Mouse (Mus musculus): ENCODE results near the gene Tead2. TPM values are rescaled to one million over a fixed set of nuclear protein-coding genes. Genes with fewer than 3 reads are reported as not detected.
"Not testable (repeated sequence)": the region's sequence is repeated elsewhere in the genome, so short reads cannot be mapped to it uniquely, and the experiment has no call there.

The Tead2 gene
- 184 and 312 TPM in 2 replicates for polyA plus RNA-seq (2012; rRNA removed)

DNA sequence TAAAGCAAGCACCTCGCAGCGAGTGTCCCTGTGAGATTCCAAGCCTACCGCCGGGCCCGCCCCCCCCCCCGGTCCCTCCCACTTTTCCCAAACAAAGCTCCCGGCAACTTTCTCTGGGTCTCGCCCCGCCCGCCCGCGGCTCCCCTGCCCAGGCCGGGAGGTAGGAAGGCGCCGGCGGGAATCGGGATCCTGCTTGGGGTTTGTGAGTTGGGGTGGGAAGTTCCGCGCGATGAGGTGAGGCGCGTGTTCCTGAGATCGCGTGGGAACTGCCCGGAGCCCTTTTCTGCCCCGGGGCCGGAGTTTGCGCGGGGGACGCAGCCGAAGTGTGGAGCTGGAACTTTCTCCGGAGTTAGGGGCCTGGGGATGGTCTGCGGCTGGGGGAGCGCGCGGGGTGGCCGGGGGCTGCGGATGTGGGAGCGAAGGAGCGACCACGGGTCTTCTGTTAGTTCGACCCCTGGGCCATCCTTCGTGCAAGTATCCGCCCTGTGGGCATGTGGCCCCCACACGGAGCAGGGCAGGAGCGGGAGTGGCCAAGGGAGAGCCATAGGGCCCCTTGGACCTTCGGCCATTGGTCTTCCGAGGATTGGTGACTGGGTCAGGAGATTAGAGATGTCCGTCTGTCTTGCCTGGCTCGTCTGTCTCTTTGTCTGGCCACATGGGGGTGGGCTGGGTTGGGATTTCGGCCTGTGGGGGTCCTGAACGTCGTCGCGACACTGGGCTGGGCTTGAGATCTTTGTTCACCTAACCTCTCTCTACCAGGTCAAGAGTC is at the start of gene Tead2:
TSS of gene Tead2 (plus strand) at position 81 of the 769 bp plus-strand sequence.
- TF ChIP-seq CTCF (IDR thresholded peaks at IDR 0.05; ENCODE audit: borderline replicate concordance, extremely low read depth, insufficient read depth, insufficient read length) (no peak), POLR2A (IDR thresholded peaks at IDR 0.05; ENCODE audit: borderline replicate concordance, extremely low read depth, insufficient read depth, insufficient read length, poor library complexity, severe bottlenecking) (peak; percentile 60; the same call in 1 of the 2 replicates)
- DNase-seq (ENCODE audit: low read depth), result peak; percentile 71

DNA sequence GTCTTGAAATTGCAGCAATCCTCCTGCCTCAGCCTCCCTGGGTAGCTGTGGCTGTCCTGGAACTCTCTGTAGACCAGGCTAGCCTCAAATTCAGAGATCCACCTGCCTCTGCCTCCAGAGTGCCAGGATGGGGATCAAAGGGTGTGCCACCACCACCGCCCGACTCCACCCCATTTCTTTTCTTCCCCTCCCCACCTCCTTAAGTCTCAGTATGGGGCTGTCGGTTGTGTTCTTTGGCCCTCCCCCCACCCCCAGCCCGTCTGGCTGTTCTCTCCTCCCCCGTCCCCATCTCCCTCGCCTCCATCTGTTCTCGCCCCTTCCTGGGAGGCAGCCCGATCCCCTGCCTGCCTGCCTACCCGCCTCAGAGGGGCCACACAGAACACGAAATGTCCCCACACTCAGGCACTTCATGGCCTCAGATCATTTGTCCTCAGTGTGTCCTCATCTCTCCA is 48.6 kb upstream of the Tead2 start:
- no peak for TF ChIP-seq POLR2A (IDR thresholded peaks at IDR 0.05; ENCODE audit: borderline replicate concordance, extremely low read depth, insufficient read depth, insufficient read length, poor library complexity, severe bottlenecking)
- no peak for TF ChIP-seq CTCF (IDR thresholded peaks at IDR 0.05; ENCODE audit: borderline replicate concordance, extremely low read depth, insufficient read depth, insufficient read length)
- peak; percentile 57 for DNase-seq (ENCODE audit: low read depth)

DNA sequence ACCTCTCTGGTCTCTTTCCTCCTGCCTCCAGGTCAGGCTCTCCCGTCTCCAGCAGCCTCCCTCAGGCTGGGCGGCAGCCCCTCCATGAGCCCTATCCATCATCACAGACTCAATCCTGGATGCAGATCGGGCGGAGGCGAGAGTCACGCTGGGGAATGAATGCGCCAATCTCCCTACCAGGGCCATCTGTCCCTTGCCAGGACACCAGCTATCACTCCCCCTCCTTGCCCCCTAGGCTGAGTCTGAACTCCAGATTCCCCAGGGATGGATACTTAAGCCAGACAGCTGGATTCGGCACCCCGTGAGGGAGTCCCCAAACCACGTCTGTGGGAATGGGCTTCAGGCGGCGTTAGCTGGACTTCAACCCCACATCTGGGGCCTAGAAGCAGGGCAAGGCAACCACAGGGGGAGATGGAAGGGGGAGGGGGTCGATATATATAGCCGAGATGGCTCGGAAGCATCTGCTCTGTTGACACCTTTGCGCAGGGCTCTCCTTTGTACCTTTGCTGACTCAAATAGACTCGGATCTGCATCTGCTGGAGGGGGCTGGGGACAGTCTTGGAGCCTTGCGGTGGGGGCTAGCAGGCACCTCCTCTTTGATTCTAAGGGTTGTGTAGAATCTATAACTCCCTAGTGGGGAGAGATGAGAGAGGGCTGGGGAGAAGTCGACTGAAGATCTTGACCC is 47.6 kb upstream of the Tead2 start:
- TF ChIP-seq POLR2A (IDR thresholded peaks at IDR 0.05; ENCODE audit: borderline replicate concordance, extremely low read depth, insufficient read depth, insufficient read length, poor library complexity, severe bottlenecking) (no peak), CTCF (IDR thresholded peaks at IDR 0.05; ENCODE audit: borderline replicate concordance, extremely low read depth, insufficient read depth, insufficient read length) (no peak)
- DNase-seq (ENCODE audit: low read depth), result peak; percentile 57

DNA sequence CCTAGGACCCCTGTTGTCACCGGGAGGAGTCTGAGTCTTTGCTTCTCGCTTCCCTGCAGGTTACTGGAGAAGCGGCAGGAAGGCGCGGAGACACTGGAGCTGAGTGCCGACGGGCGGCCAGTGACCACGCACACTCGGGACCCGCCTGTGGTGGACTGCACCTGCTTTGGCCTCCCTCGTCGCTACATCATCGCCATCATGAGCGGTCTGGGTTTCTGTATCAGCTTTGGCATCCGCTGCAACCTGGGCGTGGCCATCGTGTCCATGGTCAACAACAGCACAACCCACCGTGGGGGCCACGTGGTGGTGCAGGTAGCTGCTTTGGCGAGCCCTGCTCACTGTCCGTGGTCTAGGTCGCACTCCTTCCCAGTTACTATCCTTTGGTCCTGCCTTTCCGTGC is 46.9 kb upstream of the Tead2 start:
- no peak for DNase-seq (ENCODE audit: low read depth)
- TF ChIP-seq CTCF (IDR thresholded peaks at IDR 0.05; ENCODE audit: borderline replicate concordance, extremely low read depth, insufficient read depth, insufficient read length) (no peak), POLR2A (IDR thresholded peaks at IDR 0.05; ENCODE audit: borderline replicate concordance, extremely low read depth, insufficient read depth, insufficient read length, poor library complexity, severe bottlenecking) (no peak)

DNA sequence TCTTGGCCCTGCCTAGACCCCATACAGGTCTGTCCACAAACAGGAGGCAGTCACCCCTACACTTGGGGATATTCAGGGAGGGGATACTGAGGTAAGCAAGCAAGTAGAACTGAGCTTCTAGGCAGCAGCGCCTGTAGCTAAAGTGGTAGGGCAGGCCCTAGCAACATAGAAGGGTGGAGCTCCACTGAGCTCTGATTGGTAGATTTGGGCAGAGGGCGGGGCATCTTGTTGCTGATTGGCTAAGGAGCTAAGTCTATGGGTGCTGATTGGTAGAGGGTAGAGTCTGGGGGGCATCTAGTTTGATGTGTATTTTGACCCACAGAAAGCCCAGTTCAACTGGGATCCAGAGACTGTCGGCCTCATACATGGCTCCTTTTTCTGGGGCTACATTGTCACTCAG is 46.1 kb upstream of the Tead2 start:
- no peak for DNase-seq (ENCODE audit: low read depth)
- TF ChIP-seq CTCF (IDR thresholded peaks at IDR 0.05; ENCODE audit: borderline replicate concordance, extremely low read depth, insufficient read depth, insufficient read length), result no peak
- TF ChIP-seq POLR2A (IDR thresholded peaks at IDR 0.05; ENCODE audit: borderline replicate concordance, extremely low read depth, insufficient read depth, insufficient read length, poor library complexity, severe bottlenecking), result no peak

DNA sequence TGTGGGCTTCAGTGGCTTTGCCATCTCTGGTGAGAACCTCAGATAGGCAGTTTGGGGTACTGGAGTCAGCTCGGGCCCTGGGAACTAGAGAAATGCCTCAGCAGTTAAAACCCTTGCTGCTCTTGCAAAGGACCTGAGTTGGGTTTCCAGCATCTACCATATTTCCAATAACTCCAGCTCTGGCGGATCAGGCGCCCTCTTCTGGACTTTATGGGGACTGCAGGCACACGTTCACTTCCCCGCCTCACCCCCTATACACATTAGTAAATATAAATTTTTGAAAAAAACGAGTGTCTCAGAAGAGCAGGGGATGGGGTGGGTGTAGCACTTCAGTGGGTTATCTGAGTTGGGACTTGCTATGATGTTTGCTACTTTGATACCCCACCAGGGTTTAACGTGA is 42.6 kb upstream of the Tead2 start:
- no peak for TF ChIP-seq POLR2A (IDR thresholded peaks at IDR 0.05; ENCODE audit: borderline replicate concordance, extremely low read depth, insufficient read depth, insufficient read length, poor library complexity, severe bottlenecking)
- peak; percentile 38; the same call in 1 of the 2 replicates for TF ChIP-seq CTCF (IDR thresholded peaks at IDR 0.05; ENCODE audit: borderline replicate concordance, extremely low read depth, insufficient read depth, insufficient read length)
- DNase-seq (ENCODE audit: low read depth), result no peak

DNA sequence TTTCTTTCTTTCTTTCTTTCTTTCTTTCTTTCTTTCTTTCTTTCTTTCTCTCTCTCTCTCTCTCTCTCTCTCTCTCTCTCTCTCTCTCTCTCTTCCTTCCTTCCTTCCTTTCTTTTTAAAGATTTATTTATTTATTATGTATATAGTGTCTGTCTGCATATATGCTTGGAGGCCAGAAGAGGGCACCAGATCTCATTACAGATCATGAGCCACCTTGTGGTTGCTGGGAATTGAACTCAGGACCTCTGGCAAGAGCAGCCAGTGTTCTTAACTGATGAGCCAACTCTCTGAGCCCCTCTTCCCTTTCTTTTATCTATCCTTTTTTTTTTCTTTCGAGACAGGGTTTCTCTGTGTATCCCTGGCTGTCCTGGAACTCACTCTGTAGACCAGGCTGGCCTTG is 41.8 kb upstream of the Tead2 start:
- DNase-seq (ENCODE audit: low read depth), result not testable (repeated sequence)

DNA sequence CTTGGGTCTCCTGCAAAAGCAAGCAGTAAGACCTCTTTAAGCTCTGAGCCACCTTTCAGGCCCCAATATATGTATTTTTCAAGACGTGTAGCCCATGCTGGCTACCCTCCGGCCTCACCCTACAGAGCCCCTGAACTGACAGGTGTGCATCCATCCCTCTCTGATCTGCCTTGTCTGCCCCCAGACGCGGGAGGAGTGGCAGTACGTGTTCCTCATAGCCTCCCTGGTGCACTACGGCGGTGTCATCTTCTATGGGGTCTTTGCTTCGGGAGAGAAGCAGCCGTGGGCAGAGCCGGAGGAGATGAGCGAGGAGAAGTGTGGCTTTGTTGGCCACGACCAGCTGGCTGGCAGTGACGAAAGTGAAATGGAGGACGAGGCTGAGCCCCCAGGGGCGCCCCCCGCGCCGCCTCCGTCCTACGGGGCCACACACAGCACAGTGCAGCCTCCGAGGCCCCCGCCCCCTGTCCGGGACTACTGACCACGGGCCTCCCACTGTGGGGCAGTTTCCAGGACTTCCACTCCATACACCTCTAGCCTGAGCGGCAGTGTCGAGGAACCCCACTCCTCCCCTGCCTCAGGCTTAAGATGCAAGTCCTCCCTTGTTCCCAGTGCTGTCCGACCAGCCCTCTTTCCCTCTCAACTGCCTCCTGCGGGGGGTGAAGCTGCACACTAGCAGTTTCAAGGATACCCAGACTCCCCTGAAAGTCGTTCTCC is 40.8 kb upstream of the Tead2 start:
- no peak for DNase-seq (ENCODE audit: low read depth)
- no peak for TF ChIP-seq POLR2A (IDR thresholded peaks at IDR 0.05; ENCODE audit: borderline replicate concordance, extremely low read depth, insufficient read depth, insufficient read length, poor library complexity, severe bottlenecking)
- no peak for TF ChIP-seq CTCF (IDR thresholded peaks at IDR 0.05; ENCODE audit: borderline replicate concordance, extremely low read depth, insufficient read depth, insufficient read length)

DNA sequence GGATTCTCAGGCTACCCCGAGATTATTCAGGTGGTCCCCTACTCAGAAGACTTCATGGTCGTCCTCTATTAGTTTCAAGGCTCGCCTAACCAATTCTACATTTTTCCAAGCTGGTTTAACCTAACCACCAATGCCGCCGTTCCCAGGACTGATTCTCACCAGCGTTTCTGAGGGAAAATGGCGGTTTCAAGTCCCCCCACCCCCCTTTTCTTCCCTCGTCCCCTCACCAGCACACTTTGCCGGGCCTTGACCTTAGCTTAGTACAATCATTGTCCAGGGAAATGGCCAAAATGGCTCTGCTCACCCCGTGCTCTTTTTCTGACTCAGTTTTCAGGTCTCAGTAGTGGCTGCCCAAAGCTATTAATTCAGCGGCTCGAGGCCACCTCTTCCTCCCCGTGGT is 40.2 kb upstream of the Tead2 start:
- DNase-seq (ENCODE audit: low read depth), result no peak
- no peak for TF ChIP-seq CTCF (IDR thresholded peaks at IDR 0.05; ENCODE audit: borderline replicate concordance, extremely low read depth, insufficient read depth, insufficient read length)
- no peak for TF ChIP-seq POLR2A (IDR thresholded peaks at IDR 0.05; ENCODE audit: borderline replicate concordance, extremely low read depth, insufficient read depth, insufficient read length, poor library complexity, severe bottlenecking)

DNA sequence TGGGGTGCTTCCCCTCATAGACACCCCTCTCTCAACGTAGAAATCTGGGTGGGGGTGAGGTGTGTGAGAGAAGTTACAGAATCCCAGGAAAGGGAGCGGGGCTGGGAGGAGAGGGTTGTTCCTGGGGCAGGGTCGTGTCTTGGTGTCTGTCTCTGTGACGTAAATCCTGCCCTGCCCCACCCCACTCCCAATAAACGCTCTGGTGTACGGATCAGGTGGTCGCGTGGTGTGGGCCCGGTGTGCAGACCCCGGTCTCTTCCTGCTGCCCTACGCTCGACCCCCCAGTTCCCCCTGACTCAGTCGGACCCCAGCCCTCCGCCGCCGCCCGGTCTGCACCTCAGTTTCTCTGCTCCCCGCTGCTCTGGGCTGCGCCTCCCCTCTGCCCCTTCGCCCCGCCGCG is 39.6 kb upstream of the Tead2 start:
- TF ChIP-seq CTCF (IDR thresholded peaks at IDR 0.05; ENCODE audit: borderline replicate concordance, extremely low read depth, insufficient read depth, insufficient read length) (no peak), POLR2A (IDR thresholded peaks at IDR 0.05; ENCODE audit: borderline replicate concordance, extremely low read depth, insufficient read depth, insufficient read length, poor library complexity, severe bottlenecking) (no peak)
- DNase-seq (ENCODE audit: low read depth), result no peak

DNA sequence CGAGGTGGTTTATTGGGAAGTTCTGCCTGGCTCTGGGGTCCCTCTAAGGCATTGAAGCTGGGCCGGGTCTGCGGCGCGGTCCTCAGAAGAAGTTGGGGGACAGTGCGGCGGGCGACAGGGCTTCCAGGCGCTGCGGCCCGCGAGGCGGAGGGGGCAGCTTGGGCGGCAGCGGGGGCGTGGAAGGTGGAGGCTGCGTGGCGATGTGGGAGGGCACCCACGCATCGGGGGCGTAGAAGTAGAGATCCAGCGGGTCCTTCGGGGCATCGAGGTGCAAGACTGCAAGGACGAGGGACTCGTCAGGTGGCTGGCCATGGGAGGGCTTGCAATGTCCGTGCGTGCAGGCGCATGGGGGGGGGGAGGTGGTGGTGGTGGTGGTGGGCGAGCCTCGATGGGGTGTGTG is 39.2 kb upstream of the Tead2 start:
- no peak for TF ChIP-seq POLR2A (IDR thresholded peaks at IDR 0.05; ENCODE audit: borderline replicate concordance, extremely low read depth, insufficient read depth, insufficient read length, poor library complexity, severe bottlenecking)
- no peak for TF ChIP-seq CTCF (IDR thresholded peaks at IDR 0.05; ENCODE audit: borderline replicate concordance, extremely low read depth, insufficient read depth, insufficient read length)
- DNase-seq (ENCODE audit: low read depth), result no peak

Measured in brain, embryonic 14.5 days (tissue).